Mouse (Mus musculus): ENCODE measurements around the gene Gm28510. TPM values are rescaled to one million over a fixed set of nuclear protein-coding genes. Genes with fewer than 3 reads are reported as not detected.

Gene Gm28510
- not detected for total RNA-seq (2023)

DNA sequence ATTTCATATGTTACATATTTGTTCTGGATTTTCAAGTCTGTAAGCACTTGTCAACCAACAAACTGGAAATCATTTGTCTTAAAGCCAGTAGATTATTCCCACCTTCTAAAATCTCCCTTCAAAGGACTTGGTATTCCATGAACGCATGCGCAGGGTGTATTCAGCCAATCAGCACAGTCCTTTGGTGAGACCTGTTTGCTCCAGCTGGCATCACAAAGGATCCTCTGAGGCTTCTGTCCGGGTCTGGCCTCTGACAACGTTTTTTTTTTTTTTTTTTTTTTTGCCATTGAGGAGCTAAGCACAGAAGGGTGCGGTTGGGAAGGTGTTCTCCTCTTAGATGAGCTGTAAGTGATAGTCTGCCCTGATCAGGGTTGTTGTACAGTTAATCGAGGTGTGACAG, at the start of gene Gm28510:
TSS of gene Gm28510 (plus strand) at position 301 of the 400 bp plus-strand sequence.

Other genes with a start within 250 kb of the Gm28510 start
- gene Gm20834, start 88.1 kb upstream of the Gm28510 start, total RNA-seq (2023) = not detected
- gene Gm20737, start 123.3 kb downstream of the Gm28510 start, total RNA-seq (2023) = not detected
- not detected for gene Gm21775, start 140.7 kb downstream of the Gm28510 start, total RNA-seq (2023)
- not detected for gene Gm21900, start 203.6 kb downstream of the Gm28510 start, total RNA-seq (2023)

Data from CD4-positive naive resting alpha-beta T cell, adult 76 days (primary cell).